Mouse (Mus musculus) liver, embryonic 14.5 days (tissue): Measurements from ENCODE around the gene Cbx8. TPM values are rescaled to one million over a fixed set of nuclear protein-coding genes. Genes with fewer than 3 reads are reported as not detected.

Source experiments
- ATAC-seq: fragments of 200-750 bp; cut with Nextera tagmentation; 2 replicates; pipeline ENCODE4 v1.8.0; 2017; ENCODE audit warnings: moderate number of reproducible peaks, mild to moderate bottlenecking, moderate library complexity; ENCODE audit not compliant: insufficient read depth
- DNase-seq, 3 experiments: peaks; one replicate each; pipeline ENCODE4 v3.0.0-alpha.2; 2012 to 2013; ENCODE audit warnings: low read depth in 3 of 3, low spot score in 3 of 3
- H3K27ac ChIP-seq: fragments of 300-500 bp; sonication (generic); 2 replicates; pipeline ENCODE4 v1.5.1; 2014; ENCODE audit warnings: moderate library complexity, mild to moderate bottlenecking, control low read depth, inconsistent platforms
- H3K27me3 ChIP-seq: fragments of 300-500 bp; sonication (generic); 2 replicates; pipeline ENCODE4 v1.6.1; 2014; ENCODE audit warnings: mild to moderate bottlenecking, low read length, moderate library complexity; ENCODE audit not compliant: control insufficient read depth, insufficient read depth
- H3K36me3 ChIP-seq: fragments of 300-500 bp; sonication (generic); replicated peaks from 2 replicates; pipeline ENCODE4 v1.6.1; 2014; ENCODE audit warnings: low read depth; ENCODE audit not compliant: control insufficient read depth, insufficient read depth
- H3K4me1 ChIP-seq, 2 experiments: fragments of 200-500 bp in 1 of 2; fragments of 300-500 bp in 1 of 2; sonication (generic) in 1 of 2; replicated peaks; 2 replicates each; pipeline ENCODE4 v1.6.1; 2012 to 2014; ENCODE audit warnings: antibody characterized with exemption in 1 of 2, inconsistent platforms in 1 of 2, low read length in 1 of 2; ENCODE audit not compliant: control insufficient read depth in 2 of 2, insufficient read depth in 2 of 2
- H3K4me2 ChIP-seq: fragments of 300-500 bp; sonication (generic); 2 replicates; pipeline ENCODE4 v1.6.1; 2014; ENCODE audit warnings: low read depth, mild to moderate bottlenecking, control low read depth, moderate library complexity
- H3K4me3 ChIP-seq, 2 experiments: fragments of 200-500 bp in 1 of 2; fragments of 300-500 bp in 1 of 2; sonication (generic) in 1 of 2; 2 replicates each; pipeline ENCODE4 v1.5.1; 2012 to 2014; ENCODE audit warnings: low read depth in 2 of 2, low read length in 2 of 2, mild to moderate bottlenecking in 2 of 2, control low read depth in 1 of 2, inconsistent platforms in 1 of 2, moderate library complexity in 1 of 2; ENCODE audit not compliant: insufficient read depth in 1 of 2
- H3K9ac ChIP-seq: fragments of 300-500 bp; sonication (generic); replicated peaks from 2 replicates; pipeline ENCODE4 v1.6.1; 2014; ENCODE audit warnings: mild to moderate bottlenecking, control low read depth, moderate library complexity
- H3K9me3 ChIP-seq: fragments of 300-500 bp; sonication (generic); 2 replicates; pipeline ENCODE4 v1.6.1; 2016; ENCODE audit warnings: low read length, mixed read lengths; ENCODE audit not compliant: control insufficient read depth
- CTCF ChIP-seq: IDR thresholded peaks from 2 replicates; pipeline ENCODE4 v1.5.1; 2016; ENCODE audit warnings: antibody characterized with exemption, low read depth, control low read depth
- EP300 ChIP-seq: IDR thresholded peaks from 2 replicates; pipeline ENCODE4 v1.6.1; 2016; ENCODE audit warnings: antibody characterized with exemption, low read depth
- WGBS: fragments of 180-500 bp; shearing (Covaris S2); extraction: QIAGEN DNeasy Blood & Tissue Kit; methylation state at CpG from one replicate; pipeline ENCODE4 v1.1.7; 2014; ENCODE audit not compliant: insufficient replicate concordance; 5-methylcytosine and 5-hydroxymethylcytosine counted together
- polyA plus RNA-seq, 2 experiments: library from polyadenylated mRNA; depleted of rRNA in 1 of 2; stranded (reverse) in 1 of 2; unstranded in 1 of 2; fragments of >200 nt; fragmentation: Nextera tagmentation in 1 of 2; extraction: Ambion mirVana in 1 of 2; gene quantifications; 2 replicates each; pipeline versions ENCODE4 v1.2.1 to v1.2.3; 2012 to 2014

Gene Cbx8
- polyA plus RNA-seq, 2 experiments, result 0.95 to 1.6 TPM

- Histone ChIP-seq H3K27ac (no peak overlapping the region), H3K4me2 (peak overlapping the region; percentile 77), H3K9me3 (no peaks in the 10 kb centered on the region), H3K4me3 (peak overlapping the region; percentile 71 to 74; a peak in 3 of 4 replicates), H3K36me3 (no peaks in the 10 kb centered on the region), H3K4me1 (peaks cover 0 to 12% of the 10 kb centered on the region in 2 experiments; a peak in 3 of 4 replicates), H3K27me3 (peaks cover 36% of the 10 kb centered on the region), H3K9ac (no peak overlapping the region)
- ATAC-seq (no peak), DNase-seq (no peak)
- 3% methylated on average over 28 of the region's 28 CpGs for WGBS
- TF ChIP-seq CTCF (peak; percentile 16; the same call in 1 of the 2 replicates), EP300 (no peak)
Measured at GRCm38 (mm10) chr11:119083724-119084445, 43.1 kb upstream of the Cbx8 start.

DNA sequence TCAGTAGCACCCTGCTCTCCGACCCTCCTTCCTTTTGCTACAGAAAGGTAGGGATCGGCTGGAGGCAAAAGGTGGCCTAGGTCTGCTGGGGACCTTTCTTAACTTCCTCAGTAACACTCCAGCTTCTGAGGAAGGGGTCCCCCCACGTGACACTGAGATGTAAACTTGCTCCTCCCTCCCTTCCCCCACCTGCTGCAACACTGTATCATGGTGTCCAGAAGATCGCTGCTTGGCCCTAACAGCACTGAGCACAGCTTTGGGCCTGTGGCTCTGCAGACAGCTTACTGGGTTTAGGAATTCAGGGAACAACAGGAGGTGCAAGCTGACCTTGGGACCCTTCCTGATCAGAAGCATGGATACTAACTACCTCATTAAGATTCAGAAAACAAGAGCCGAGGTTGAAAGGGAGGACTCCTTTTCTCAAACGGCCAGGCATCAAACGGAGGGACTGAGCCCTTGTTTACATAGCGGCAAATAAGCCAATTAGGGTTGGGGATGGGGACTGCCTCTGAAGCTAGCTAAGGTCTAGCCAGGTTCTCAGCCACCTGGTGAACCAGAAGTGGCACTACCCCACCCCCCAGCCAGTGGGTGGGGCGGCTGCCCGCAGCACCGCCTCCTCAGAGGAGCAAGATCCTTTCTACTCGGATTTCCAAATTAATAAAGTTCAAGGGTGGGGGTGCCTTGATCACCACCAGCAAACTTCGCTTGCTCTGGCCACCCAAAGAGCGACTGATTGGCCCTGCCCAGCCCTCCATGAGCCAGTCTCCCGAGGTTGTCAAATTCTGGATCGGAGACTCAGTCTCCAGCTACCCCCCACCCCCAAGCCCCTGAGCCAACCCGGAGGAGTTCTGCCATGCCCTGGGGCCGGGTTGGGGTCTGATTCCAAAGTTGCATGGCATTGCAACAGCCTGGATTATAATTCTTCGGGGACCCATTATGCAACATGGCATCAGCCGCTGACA, 42.1 kb upstream of the Cbx8 start:
- no peak overlapping the region for H3K27ac ChIP-seq
- 28% methylated on average over 20 of the region's 20 CpGs for WGBS
- no peak overlapping the region; the same call in 1 of the 2 replicates for H3K4me2 ChIP-seq
- ATAC-seq (no peak), DNase-seq (no peak)
- peaks cover 0 to 16% of the 10 kb centered on the region in 2 experiments; a peak in 3 of 4 replicates for H3K4me1 ChIP-seq
- H3K36me3 ChIP-seq, result no peaks in the 10 kb centered on the region
- H3K27me3 ChIP-seq, result peaks cover 27% of the 10 kb centered on the region
- H3K9ac ChIP-seq, result no peak overlapping the region
- no peak overlapping the region for H3K4me3 ChIP-seq
- H3K9me3 ChIP-seq, result no peaks in the 10 kb centered on the region
- TF ChIP-seq EP300 (no peak), CTCF (no peak)

DNA sequence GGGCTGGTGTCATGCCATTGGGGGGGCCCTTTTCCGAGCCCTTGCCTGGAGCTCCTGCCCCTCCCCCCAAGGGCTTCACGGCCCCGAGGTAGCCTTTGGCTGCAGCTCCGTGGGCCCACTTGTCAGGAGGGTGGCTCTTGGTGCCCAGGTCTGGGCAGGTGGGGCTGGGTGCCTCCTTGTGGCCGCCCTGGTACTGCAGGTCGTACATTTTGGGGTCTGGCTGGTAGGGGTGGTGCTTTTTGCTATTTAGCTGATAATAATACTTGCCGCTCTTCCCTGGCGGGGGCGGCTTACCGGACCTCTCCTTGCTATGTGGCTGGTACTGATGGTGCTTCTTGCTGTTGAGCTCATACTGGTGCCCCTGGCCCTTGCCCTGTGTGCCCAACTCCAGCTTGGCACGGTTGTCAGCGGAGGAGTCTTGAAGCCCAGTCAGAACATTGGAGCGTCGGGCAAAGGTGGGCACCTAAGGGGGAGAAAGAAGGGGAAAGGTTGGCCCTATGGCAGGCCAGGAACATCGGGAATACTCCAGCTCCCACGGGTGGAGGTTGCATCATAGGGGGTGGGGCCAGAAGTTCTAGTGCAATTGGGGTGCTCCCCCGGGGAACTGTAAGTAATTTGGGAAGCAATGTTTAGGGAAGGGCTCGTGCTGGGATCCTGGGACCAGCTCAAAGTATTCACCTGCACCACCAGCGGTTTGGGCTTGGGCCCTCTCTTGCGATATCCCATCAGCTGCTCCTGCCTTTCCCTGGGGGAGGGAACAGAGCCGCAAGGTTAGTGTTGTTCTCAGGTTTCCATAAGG, 41.3 kb upstream of the Cbx8 start:
- Histone ChIP-seq H3K4me3 (no peak overlapping the region), H3K36me3 (no peaks in the 10 kb centered on the region), H3K27ac (no peak overlapping the region), H3K27me3 (peaks cover 18% of the 10 kb centered on the region), H3K9me3 (no peaks in the 10 kb centered on the region), H3K9ac (no peak overlapping the region), H3K4me1 (peaks cover 0 to 16% of the 10 kb centered on the region in 2 experiments; a peak in 3 of 4 replicates), H3K4me2 (no peak overlapping the region)
- no peak for TF ChIP-seq EP300
- peak; percentile 75 for TF ChIP-seq CTCF
- WGBS, result 44% methylated on average over 21 of the region's 21 CpGs
- no peak for ATAC-seq
- no peak for DNase-seq

DNA sequence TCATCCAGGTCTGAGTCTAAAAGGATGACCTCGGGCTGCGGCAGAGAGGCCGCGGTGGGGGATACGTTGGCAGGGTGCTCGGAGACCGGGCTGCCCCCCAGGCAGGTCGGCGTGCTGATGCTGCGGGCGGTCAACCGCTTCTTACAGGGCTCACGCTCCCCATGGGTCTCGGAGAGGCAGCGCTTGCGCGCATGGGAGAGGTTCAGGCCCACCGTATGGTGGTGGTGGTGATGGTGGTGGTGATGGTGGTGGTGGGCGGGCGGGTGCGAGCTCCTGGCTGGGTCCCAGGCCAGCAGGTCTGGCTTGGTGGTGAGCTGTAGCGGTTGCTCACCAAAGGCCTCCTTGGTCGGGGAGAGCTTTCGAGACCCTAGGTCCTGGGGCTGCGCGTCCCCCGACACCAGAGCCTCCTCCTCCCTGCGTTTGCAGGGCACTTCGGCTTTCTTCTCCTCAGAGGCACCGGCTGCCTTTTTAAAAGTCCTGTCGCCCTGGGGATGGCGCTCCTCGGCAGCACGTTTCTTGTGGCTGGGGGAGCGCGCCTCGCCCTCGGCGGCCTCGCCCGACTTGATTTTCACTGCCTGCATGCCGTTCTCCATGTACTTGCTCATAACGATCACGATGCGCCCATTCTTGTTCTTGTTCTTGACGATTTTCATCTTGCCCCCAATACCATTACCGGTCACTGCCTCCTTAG, 40.5 kb upstream of the Cbx8 start:
- TF ChIP-seq CTCF, result no peak
- TF ChIP-seq EP300, result no peak
- peaks cover 11% of the 10 kb centered on the region for H3K27me3 ChIP-seq
- H3K9me3 ChIP-seq, result no peaks in the 10 kb centered on the region
- H3K4me3 ChIP-seq, result no peak overlapping the region
- no peak for DNase-seq
- no peak for ATAC-seq
- H3K4me2 ChIP-seq, result no peak overlapping the region
- no peaks in the 10 kb centered on the region for H3K36me3 ChIP-seq
- H3K9ac ChIP-seq, result no peak overlapping the region
- 71% methylated on average over 46 of the region's 47 CpGs for WGBS
- peaks cover 0 to 16% of the 10 kb centered on the region in 2 experiments; a peak in 3 of 4 replicates for H3K4me1 ChIP-seq
- H3K27ac ChIP-seq, result no peak overlapping the region
